Mouse (Mus musculus) effector memory CD4-positive, alpha-beta T cell, adult 5 months (primary cell): ENCODE data around the gene Defb18. TPM values are rescaled to one million over a fixed set of nuclear protein-coding genes. Genes with fewer than 3 reads are reported as not detected.

ENCODE experiments used
- polyA plus RNA-seq: library from polyadenylated mRNA; unstranded; fragments of 100-300 nt; shearing (Covaris generic); gene quantifications from one replicate; pipeline ENCODE4 v1.2.1, GENCODE M21; 2017

Gene Defb18
- polyA plus RNA-seq: not detected

DNA sequence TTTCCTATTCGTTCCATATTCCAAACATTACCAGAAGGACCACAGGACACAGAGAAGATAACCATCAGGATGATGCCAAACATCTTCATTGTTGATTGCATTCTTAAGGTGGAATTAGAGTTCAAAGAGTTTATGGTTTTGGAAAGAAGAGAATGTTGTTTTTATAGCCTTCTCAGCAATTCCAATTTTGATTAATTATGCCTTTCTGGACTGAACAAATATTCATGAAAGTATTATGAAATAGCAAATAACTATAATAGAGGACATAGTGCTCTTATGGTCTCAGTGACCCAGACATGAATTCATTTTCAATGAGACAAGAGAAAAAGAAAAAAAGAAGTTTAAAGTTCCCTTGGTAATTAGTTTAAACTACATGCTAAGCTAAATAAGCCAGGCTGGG lies at the start of gene Defb18:
Gene Defb18 (minus strand): TSS at position 101 of the 400 bp plus-strand sequence.

DNA sequence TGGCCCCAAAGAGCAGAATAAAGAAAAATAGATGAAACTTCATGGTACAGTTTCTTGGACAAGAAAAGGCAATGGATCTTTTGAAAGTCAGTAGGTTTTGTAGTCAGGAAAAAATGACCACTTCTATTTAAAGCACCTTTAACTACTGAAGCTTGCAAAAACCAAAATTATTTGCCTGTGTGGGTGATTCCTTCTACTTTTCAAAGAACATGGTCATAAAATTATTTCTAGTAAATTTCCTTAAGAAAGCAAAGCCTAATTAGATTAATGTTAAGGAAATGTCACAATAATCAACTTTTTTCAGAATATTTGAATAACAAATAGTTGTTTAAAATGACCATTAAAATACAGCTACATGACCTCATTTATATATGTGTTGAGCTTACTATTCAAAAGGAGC lies 27.8 kb upstream of the Defb18 start, which contains the start of gene Defb41:
Gene Defb41 (minus strand): TSS at position 101 of the 400 bp plus-strand sequence.

Other genes with a start within 250 kb of the Defb18 start
- gene Crisp4, start 91.5 kb downstream of the Defb18 start, polyA plus RNA-seq: 0.14 TPM
- gene Defb41, start 27.7 kb upstream of the Defb18 start, polyA plus RNA-seq: not detected